Mouse (Mus musculus) heart, embryonic 14.5 days (tissue): ENCODE results near the gene Coa5. TPM values are rescaled to one million over a fixed set of nuclear protein-coding genes. Genes with fewer than 3 reads are reported as not detected.

ENCODE experiments used
- ATAC-seq: fragments of 200-750 bp; cut with Nextera tagmentation; 2 replicates; pipeline ENCODE4 v1.8.0; 2017; ENCODE audit warnings: low read depth, moderate TSS enrichment; ENCODE audit not compliant: insufficient number of reproducible peaks, insufficient read depth, low FRiP score
- H3K27ac ChIP-seq, 2 experiments: fragments of 200-500 bp in 1 of 2; fragments of 300-500 bp in 1 of 2; sonication (generic) in 1 of 2; replicated peaks in 1 of 2; 2 replicates each; pipeline ENCODE4 v1.5.1; 2012 to 2014; ENCODE audit warnings: low read depth in 2 of 2, low read length in 2 of 2, control low read depth in 1 of 2, mild to moderate bottlenecking in 1 of 2, mixed read lengths in 1 of 2; ENCODE audit not compliant: control insufficient read depth in 1 of 2, insufficient read depth in 1 of 2
- H3K27me3 ChIP-seq: fragments of 300-500 bp; sonication (generic); 2 replicates; pipeline ENCODE4 v1.6.1; 2014; ENCODE audit warnings: mild to moderate bottlenecking, low read length, control low read depth; ENCODE audit not compliant: control insufficient read depth, insufficient read depth
- H3K36me3 ChIP-seq: fragments of 300-500 bp; sonication (generic); 2 replicates; pipeline ENCODE4 v1.6.1; 2014; ENCODE audit warnings: mild to moderate bottlenecking, control low read depth, low read length, mixed read lengths; ENCODE audit not compliant: control insufficient read depth, insufficient read depth
- H3K4me1 ChIP-seq, 2 experiments: fragments of 200-500 bp in 1 of 2; fragments of 300-500 bp in 1 of 2; sonication (generic) in 1 of 2; 2 replicates each; pipeline ENCODE4 v1.6.1; 2012 to 2014; ENCODE audit warnings: low read length in 2 of 2, control low read depth in 1 of 2, mixed read lengths in 1 of 2; ENCODE audit not compliant: control insufficient read depth in 2 of 2, insufficient read depth in 2 of 2
- H3K4me2 ChIP-seq: fragments of 300-500 bp; sonication (generic); 2 replicates; pipeline ENCODE4 v1.6.1; 2014; ENCODE audit warnings: mild to moderate bottlenecking, low read length
- H3K4me3 ChIP-seq, 2 experiments: fragments of 200-500 bp in 1 of 2; fragments of 300-500 bp in 1 of 2; sonication (generic) in 1 of 2; 2 replicates each; pipeline ENCODE4 v1.5.1; 2012 to 2014; ENCODE audit warnings: low read length in 2 of 2, mild to moderate bottlenecking in 2 of 2, control low read depth in 1 of 2, low read depth in 1 of 2, moderate library complexity in 1 of 2; ENCODE audit not compliant: control insufficient read depth in 1 of 2, insufficient read depth in 1 of 2
- H3K9ac ChIP-seq: fragments of 300-500 bp; sonication (generic); 2 replicates; pipeline ENCODE4 v1.6.1; 2014; ENCODE audit warnings: mild to moderate bottlenecking, low read length
- H3K9me3 ChIP-seq: fragments of 300-500 bp; sonication (generic); 2 replicates; pipeline ENCODE4 v1.6.1; 2016; ENCODE audit warnings: low read length, control low read depth; ENCODE audit not compliant: control insufficient read depth
- WGBS: fragments of 180-500 bp; shearing (Covaris S2); extraction: QIAGEN DNeasy Blood & Tissue Kit; methylation state at CpG from one replicate; pipeline ENCODE4 v1.1.7; 2014; 5-methylcytosine and 5-hydroxymethylcytosine counted together
- polyA plus RNA-seq: library from polyadenylated mRNA; unstranded; fragments of >200 nt; fragmentation: Nextera tagmentation; extraction: Ambion mirVana; gene quantifications from 2 replicates; pipeline ENCODE4 v1.2.1, GENCODE M21; 2014

The Coa5 gene
- polyA plus RNA-seq, 1 experiment from 2014 or later: 72.0 TPM

GRCm38 (mm10) chr1:37457546-37457945 is 27.6 kb upstream of the Coa5 start:
- H3K9me3 ChIP-seq: no peaks in the 10 kb centered on the region
- no peak overlapping the region for H3K4me3 ChIP-seq
- H3K27me3 ChIP-seq: no peaks in the 10 kb centered on the region
- H3K27ac ChIP-seq: no peak overlapping the region
- ATAC-seq: no peak
- WGBS: 95% methylated on average over 7 of the region's 7 CpGs
- H3K9ac ChIP-seq: no peak overlapping the region
- H3K4me2 ChIP-seq: no peak overlapping the region
- H3K4me1 ChIP-seq: no peaks in the 10 kb centered on the region
- H3K36me3 ChIP-seq: 0 out of 2 replicates have a peak, but pooled peaks cover 3% of the 10 kb centered on the region

- peaks cover 11% of the 10 kb centered on the region for H3K36me3 ChIP-seq
- H3K9ac ChIP-seq: no peak overlapping the region
- 87% methylated on average over 8 of the region's 8 CpGs for WGBS
- H3K27ac ChIP-seq: no peak overlapping the region
- H3K9me3 ChIP-seq: no peaks in the 10 kb centered on the region
- H3K4me3 ChIP-seq: no peak overlapping the region
- H3K27me3 ChIP-seq: no peaks in the 10 kb centered on the region
- no peak overlapping the region for H3K4me2 ChIP-seq
- no peaks in the 10 kb centered on the region for H3K4me1 ChIP-seq
- ATAC-seq: no peak
Observed at GRCm38 (mm10) chr1:37451270-37451669, 21.4 kb upstream of the Coa5 start.

GRCm38 (mm10) chr1:37448361-37449095 is 18.6 kb upstream of the Coa5 start:
- H3K4me3 ChIP-seq: no peak overlapping the region
- H3K4me1 ChIP-seq: no peaks in the 10 kb centered on the region
- H3K27ac ChIP-seq: no peak overlapping the region
- H3K9me3 ChIP-seq: no peaks in the 10 kb centered on the region
- no peaks in the 10 kb centered on the region for H3K27me3 ChIP-seq
- no peak overlapping the region for H3K9ac ChIP-seq
- 74% methylated on average over 10 of the region's 10 CpGs for WGBS
- peaks cover 18% of the 10 kb centered on the region for H3K36me3 ChIP-seq
- no peak for ATAC-seq
- no peak overlapping the region for H3K4me2 ChIP-seq

- Histone ChIP-seq H3K9me3 (no peaks in the 10 kb centered on the region), H3K27ac (no peak overlapping the region), H3K4me2 (no peak overlapping the region), H3K27me3 (no peaks in the 10 kb centered on the region), H3K9ac (no peak overlapping the region), H3K36me3 (peaks cover 41% of the 10 kb centered on the region), H3K4me1 (peaks cover 2 to 5% of the 10 kb centered on the region in 2 experiments; a peak in 2 of 4 replicates), H3K4me3 (no peak overlapping the region)
- no peak for ATAC-seq
- WGBS: 90% methylated on average over 16 of the region's 16 CpGs
Observed at GRCm38 (mm10) chr1:37442848-37443835, 13.2 kb upstream of the Coa5 start.

GRCm38 (mm10) chr1:37436419-37436818 is 6.5 kb upstream of the Coa5 start:
- H3K36me3 ChIP-seq: peaks cover 91% of the 10 kb centered on the region
- 76% methylated on average over 3 of the region's 3 CpGs for WGBS
- H3K9ac ChIP-seq: no peak overlapping the region
- H3K4me2 ChIP-seq: no peak overlapping the region
- H3K27ac ChIP-seq: no peak overlapping the region
- no peaks in the 10 kb centered on the region for H3K27me3 ChIP-seq
- ATAC-seq: no peak
- H3K4me1 ChIP-seq: peaks cover 2 to 8% of the 10 kb centered on the region in 2 experiments; a peak in 2 of 4 replicates
- H3K9me3 ChIP-seq: no peaks in the 10 kb centered on the region
- H3K4me3 ChIP-seq: no peak overlapping the region

GRCm38 (mm10) chr1:37430297-37430840 is 466 bp upstream of the Coa5 start:
- Histone ChIP-seq H3K9me3 (no peaks in the 10 kb centered on the region), H3K4me3 (peak overlapping the region; percentile 61 to 97), H3K27me3 (no peaks in the 10 kb centered on the region), H3K4me1 (peaks cover 5 to 17% of the 10 kb centered on the region in 2 experiments), H3K36me3 (peaks cover 63% of the 10 kb centered on the region), H3K4me2 (peak overlapping the region; percentile 91), H3K27ac (peak overlapping the region; percentile 21 to 63; a peak in 2 of 4 replicates), H3K9ac (peak overlapping the region; percentile 95)
- WGBS: 2% methylated on average over 40 of the region's 40 CpGs
- ATAC-seq: no peak

- H3K9me3 ChIP-seq: peaks cover 5% of the 10 kb centered on the region
- peak overlapping the region; percentile 95 for H3K9ac ChIP-seq
- peaks cover 64% of the 10 kb centered on the region for H3K36me3 ChIP-seq
- peak overlapping the region; percentile 61 to 97; a peak in 3 of 4 replicates for H3K4me3 ChIP-seq
- H3K27ac ChIP-seq: peak overlapping the region in 1 of 2 experiments; percentile 63; a peak in 1 of 4 replicates
- H3K27me3 ChIP-seq: no peaks in the 10 kb centered on the region
- WGBS: 24% methylated on average over 2 of the region's 2 CpGs
- H3K4me1 ChIP-seq: peaks cover 5 to 17% of the 10 kb centered on the region in 2 experiments
- peak overlapping the region; percentile 77 for H3K4me2 ChIP-seq
- ATAC-seq: no peak
Observed at GRCm38 (mm10) chr1:37428911-37429310, 992 bp downstream of the Coa5 start.
